Mouse (Mus musculus): ENCODE data around the gene Ifnlr1. TPM values are rescaled to one million over a fixed set of nuclear protein-coding genes. Genes with fewer than 3 reads are reported as not detected.

The Ifnlr1 gene
- total and polyA plus RNA-seq, 3 experiments: 1.8 to 3.2 (median 2.0) TPM

GRCm38 (mm10) chr4:135750896-135751295 lies 64.8 kb downstream of the Ifnlr1 start:
- WGBS: 78% methylated on average over 8 of the region's 8 CpGs
- TF ChIP-seq CTCF (IDR thresholded peaks at IDR 0.05) (no peak), POLR2A (IDR thresholded peaks at IDR 0.05; ENCODE audit: insufficient read depth, low read depth, low read length) (no peak), EP300 (IDR thresholded peaks at IDR 0.05; ENCODE audit: insufficient read depth, low read depth, low read length) (no peak)
- no peaks in the 10 kb centered on the region for H3K4me1 ChIP-seq (ENCODE audit: control insufficient read depth, insufficient read depth, low read length)

GRCm38 (mm10) chr4:135752106-135752778 lies 66.2 kb downstream of the Ifnlr1 start:
- DNase-seq: no peak
- TF ChIP-seq CTCF (IDR thresholded peaks at IDR 0.05) (no peak), POLR2A (IDR thresholded peaks at IDR 0.05; ENCODE audit: insufficient read depth, low read depth, low read length) (no peak), EP300 (IDR thresholded peaks at IDR 0.05; ENCODE audit: insufficient read depth, low read depth, low read length) (no peak)
- WGBS: 64% methylated on average over 7 of the region's 7 CpGs
- Histone ChIP-seq H3K36me3 (ENCODE audit: control insufficient read depth, insufficient read depth, low read length) (no peaks in the 10 kb centered on the region), H3K4me3 (no peak overlapping the region), H3K27me3 (ENCODE audit: control insufficient read depth, insufficient read depth, low read length) (no peaks in the 10 kb centered on the region), H3K9ac (ENCODE audit: low read depth, low read length) (no peak overlapping the region), H3K79me2 (replicated peaks; ENCODE audit: control insufficient read depth, insufficient read depth, low read length) (no peaks in the 10 kb centered on the region), H3K4me1 (ENCODE audit: control insufficient read depth, insufficient read depth, low read length) (no peaks in the 10 kb centered on the region), H3K27ac (no peak overlapping the region)
- intact Hi-C loops (cut with DNase I): no loop called here

More at GRCm38 (mm10) chr4:135750896-135751295, 64.8 kb downstream of the Ifnlr1 start:
- no peak overlapping the region for H3K9ac ChIP-seq (ENCODE audit: low read depth, low read length)
- no peak overlapping the region for H3K4me3 ChIP-seq
- no peaks in the 10 kb centered on the region for H3K27me3 ChIP-seq (ENCODE audit: control insufficient read depth, insufficient read depth, low read length)
- no peaks in the 10 kb centered on the region for H3K79me2 ChIP-seq (replicated peaks; ENCODE audit: control insufficient read depth, insufficient read depth, low read length)
- intact Hi-C loops (cut with DNase I): no loop called here
- DNase-seq: no peak
- H3K27ac ChIP-seq: no peak overlapping the region
- H3K36me3 ChIP-seq (ENCODE audit: control insufficient read depth, insufficient read depth, low read length): no peaks in the 10 kb centered on the region

- WGBS: 77% methylated on average over 8 of the region's 8 CpGs
- Histone ChIP-seq H3K27me3 (ENCODE audit: control insufficient read depth, insufficient read depth, low read length) (no peaks in the 10 kb centered on the region), H3K27ac (no peak overlapping the region), H3K79me2 (replicated peaks; ENCODE audit: control insufficient read depth, insufficient read depth, low read length) (no peaks in the 10 kb centered on the region), H3K4me1 (ENCODE audit: control insufficient read depth, insufficient read depth, low read length) (no peaks in the 10 kb centered on the region), H3K36me3 (ENCODE audit: control insufficient read depth, insufficient read depth, low read length) (no peaks in the 10 kb centered on the region), H3K4me3 (no peak overlapping the region), H3K9ac (ENCODE audit: low read depth, low read length) (no peak overlapping the region)
- intact Hi-C loops (cut with DNase I): no loop called here
- no peak for DNase-seq
- TF ChIP-seq CTCF (IDR thresholded peaks at IDR 0.05): no peak
- TF ChIP-seq EP300 (IDR thresholded peaks at IDR 0.05; ENCODE audit: insufficient read depth, low read depth, low read length): no peak
- no peak for TF ChIP-seq POLR2A (IDR thresholded peaks at IDR 0.05; ENCODE audit: insufficient read depth, low read depth, low read length)
These were observed 66.7 kb downstream of the Ifnlr1 start for GRCm38 (mm10) chr4:135752779-135753164.

Other genes starting within 250 kb of the Ifnlr1 start
- not detected for gene Stpg1, start 191.5 kb upstream of the Ifnlr1 start, total RNA-seq (2021)
- gene Stpg1, start 191.5 kb upstream of the Ifnlr1 start, polyA plus RNA-seq (2012; rRNA removed): 0.12 and 0.25 TPM in 2 replicates
- gene Nipal3, start 191.2 kb upstream of the Ifnlr1 start, total RNA-seq (2021): 10 to 100 TPM; 35.0 to 41.5 TPM
- 27.0 and 39.4 TPM in 2 replicates for gene Nipal3, start 191.2 kb upstream of the Ifnlr1 start, polyA plus RNA-seq (2012; rRNA removed)
- gene Grhl3, start 112.7 kb upstream of the Ifnlr1 start, total RNA-seq (2021): under 1 TPM; 0.08 to 0.14 TPM
- gene Grhl3, start 112.7 kb upstream of the Ifnlr1 start, polyA plus RNA-seq (2012; rRNA removed): 0.04 TPM in 1 of 2 replicates, not detected in the other
- gene Il22ra1, start 41.9 kb downstream of the Ifnlr1 start, total RNA-seq (2021): under 1 TPM; 0.30 to 0.42 TPM
- 0.15 and 0.23 TPM in 2 replicates for gene Il22ra1, start 41.9 kb downstream of the Ifnlr1 start, polyA plus RNA-seq (2012; rRNA removed)
- 1 to 10 TPM in 1 of 2 experiments, under 1 TPM in 1; 0.61 to 1.5 TPM for gene Myom3, start 73.4 kb downstream of the Ifnlr1 start, total RNA-seq (2021)
- gene Myom3, start 73.4 kb downstream of the Ifnlr1 start, polyA plus RNA-seq (2012; rRNA removed): 1.4 and 1.6 TPM in 2 replicates
- gene Srsf10, start 169.5 kb downstream of the Ifnlr1 start, total RNA-seq (2021): 10 to 100 TPM; 45.3 to 49.1 TPM
- gene Srsf10, start 169.5 kb downstream of the Ifnlr1 start, polyA plus RNA-seq (2012; rRNA removed): 28.8 and 37.7 TPM in 2 replicates
- 10 to 100 TPM; 58.8 to 81.2 TPM for gene Pnrc2, start 187.6 kb downstream of the Ifnlr1 start, total RNA-seq (2021)
- 14.9 and 35.4 TPM in 2 replicates for gene Pnrc2, start 187.6 kb downstream of the Ifnlr1 start, polyA plus RNA-seq (2012; rRNA removed)
- under 1 TPM; 0.23 to 0.59 TPM for gene Cnr2, start 209.1 kb downstream of the Ifnlr1 start, total RNA-seq (2021)
- gene Cnr2, start 209.1 kb downstream of the Ifnlr1 start, polyA plus RNA-seq (2012; rRNA removed): 0.64 and 0.88 TPM in 2 replicates
- gene Fuca1, start 234.4 kb downstream of the Ifnlr1 start, total RNA-seq (2021): 10 to 100 TPM; 30.4 to 34.6 TPM
- 24.0 and 25.3 TPM in 2 replicates for gene Fuca1, start 234.4 kb downstream of the Ifnlr1 start, polyA plus RNA-seq (2012; rRNA removed)

Measured in heart, adult 2 months (tissue).